12 mouse cellular contexts compared by ENCODE assay signal in the genomic region with DNA sequence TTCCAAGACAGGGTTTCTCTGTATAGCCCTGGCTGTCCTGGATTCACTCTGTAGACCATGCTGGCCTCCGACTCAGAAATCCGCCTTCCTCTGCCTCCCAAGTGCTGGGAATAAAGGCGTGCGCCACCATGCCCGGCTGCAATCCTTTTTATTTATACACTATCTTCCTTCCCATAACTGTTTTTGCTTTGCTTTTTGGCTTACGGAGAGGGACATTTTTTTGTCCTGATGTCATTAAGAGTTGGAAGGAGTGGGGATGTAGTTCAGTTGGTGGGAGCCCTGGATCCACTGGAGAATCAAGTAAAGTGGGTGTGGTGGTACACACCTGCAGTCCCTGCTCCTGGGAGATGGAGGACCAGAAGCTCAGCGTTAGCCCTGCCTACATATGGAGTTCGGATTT. TPM values are rescaled to one million over a fixed set of nuclear protein-coding genes. Genes with fewer than 3 reads are reported as not detected.
DNase-seq lines count a peak whose midpoint lies in the region; ATAC-seq lines count a peak whose summit lies in the region.
"Had no signal": no experiment of that assay in that cellular context is flagged by ENCODE, and none has a peak within 500 bp of the region (broad histone marks: within the 10 kb centered on the region; RNA-seq: fewer than 3 reads in every experiment).

No protein-coding gene starts in this region.

- peaks cover 49% of the 10 kb centered on the region for H3K4me1 ChIP-seq in forebrain, embryonic 10.5 days
- peaks cover 12% of the 10 kb centered on the region for H3K4me1 ChIP-seq in forebrain, embryonic 15.5 days
- H3K4me1 ChIP-seq in kidney, embryonic 16.5 days (ENCODE audit: insufficient read depth, low read length), result peaks cover 42% of the 10 kb centered on the region
- peaks cover 28% of the 10 kb centered on the region for H3K4me1 ChIP-seq in heart, embryonic 16.5 days (ENCODE audit: control insufficient read depth, insufficient read depth, low read length)

- H3K27ac ChIP-seq in forebrain, embryonic 10.5 days, result peak overlapping the region; percentile 56; the same call in 1 of the 2 replicates
- no peak overlapping the region for H3K27ac ChIP-seq in forebrain, embryonic 15.5 days (replicated peaks)
- H3K27ac ChIP-seq in kidney, embryonic 16.5 days (ENCODE audit: low read length), result peak overlapping the region; percentile 92
- peak overlapping the region; percentile 83 for H3K27ac ChIP-seq in heart, embryonic 16.5 days (ENCODE audit: low read length)
- H3K27ac ChIP-seq: midbrain, embryonic 12.5 days had no signal

- H3K36me3 ChIP-seq in forebrain, embryonic 10.5 days (replicated peaks), result peaks cover 25% of the 10 kb centered on the region
- no peaks in the 10 kb centered on the region for H3K36me3 ChIP-seq in forebrain, embryonic 15.5 days
- peaks cover 5% of the 10 kb centered on the region; the same call in 1 of the 2 replicates for H3K36me3 ChIP-seq in kidney, embryonic 16.5 days (ENCODE audit: insufficient read depth, low read length)
- 0 out of 2 replicates have a peak, but pooled peaks cover 4% of the 10 kb centered on the region for H3K36me3 ChIP-seq in heart, embryonic 16.5 days (ENCODE audit: control insufficient read depth, insufficient read depth)

- no peak overlapping the region for H3K4me3 ChIP-seq in forebrain, embryonic 10.5 days
- no peak overlapping the region for H3K4me3 ChIP-seq in forebrain, embryonic 15.5 days
- no peak overlapping the region for H3K4me3 ChIP-seq in kidney, embryonic 16.5 days (ENCODE audit: low read length)
- no peak overlapping the region for H3K4me3 ChIP-seq in heart, embryonic 16.5 days (ENCODE audit: low read length)
- H3K4me3 ChIP-seq: midbrain, embryonic 12.5 days had no signal

- no peak overlapping the region for H3K9ac ChIP-seq in forebrain, embryonic 15.5 days (replicated peaks)
- no peak overlapping the region for H3K9ac ChIP-seq in kidney, embryonic 16.5 days (replicated peaks; ENCODE audit: low read length)
- no peak overlapping the region; the same call in 1 of the 2 replicates for H3K9ac ChIP-seq in heart, embryonic 16.5 days (ENCODE audit: low read length)
- H3K9ac ChIP-seq: forebrain, postnatal 0 days; midbrain, embryonic 12.5 days had no signal

- 87% methylated on average over 8 of the region's 8 CpGs for WGBS in forebrain, embryonic 10.5 days
- 85% methylated on average over 8 of the region's 8 CpGs for WGBS in forebrain, embryonic 15.5 days
- 79% methylated on average over 8 of the region's 8 CpGs for WGBS in kidney, embryonic 16.5 days
- WGBS in heart, embryonic 16.5 days, result 48% methylated on average over 8 of the region's 8 CpGs

- no peaks in the 10 kb centered on the region for H3K27me3 ChIP-seq in forebrain, embryonic 10.5 days (ENCODE audit: poor library complexity, severe bottlenecking)
- H3K27me3 ChIP-seq in forebrain, embryonic 15.5 days, result no peaks in the 10 kb centered on the region
- no peaks in the 10 kb centered on the region for H3K27me3 ChIP-seq in kidney, embryonic 16.5 days (ENCODE audit: insufficient read depth, low read length)
- H3K27me3 ChIP-seq in heart, embryonic 16.5 days (ENCODE audit: control insufficient read depth, insufficient read depth, low read length), result no peaks in the 10 kb centered on the region
- H3K27me3 ChIP-seq: midbrain, embryonic 12.5 days had no signal

- no peak for DNase-seq in forebrain, embryonic 10.5 days (ENCODE audit: extremely low spot score, low spot score)
- DNase-seq in kidney, adult 18-20 months, result no peak
- peak; percentile 35 for DNase-seq in Muller cell, postnatal 12 days (ENCODE audit: inconsistent ontology term)
- no peak for DNase-seq in left cerebral cortex, postnatal 25 days (ENCODE audit: low spot score in 2 of 2)
- DNase-seq: cerebellum, adult 8-10 months; forebrain, postnatal 0 days; left cerebral cortex, postnatal 4 days had no signal

- no peak for ATAC-seq in forebrain, embryonic 15.5 days (replicated peaks)
- no peak for ATAC-seq in kidney, embryonic 16.5 days (ENCODE audit: low FRiP score, low TSS enrichment)
- ATAC-seq in heart, embryonic 16.5 days (replicated peaks; ENCODE audit: extremely low read depth, insufficient read depth, low FRiP score), result peak; percentile 45; the same call in 1 of the 2 replicates
- no peak for ATAC-seq in megakaryocyte-erythroid progenitor cell, adult 5-6 weeks (replicated peaks; ENCODE audit: low FRiP score, low TSS enrichment, poor library complexity, severe bottlenecking)
- ATAC-seq: forebrain, postnatal 0 days had no signal

- H3K9me3 ChIP-seq in forebrain, embryonic 10.5 days, result peaks cover 11% of the 10 kb centered on the region
- peaks cover 6% of the 10 kb centered on the region for H3K9me3 ChIP-seq in forebrain, embryonic 15.5 days
- peaks cover 6% of the 10 kb centered on the region for H3K9me3 ChIP-seq in kidney, embryonic 16.5 days (ENCODE audit: low read length)
- H3K9me3 ChIP-seq in heart, embryonic 16.5 days (replicated peaks; ENCODE audit: control insufficient read depth, low read length), result 0 out of 2 replicates have a peak, but pooled peaks cover 5% of the 10 kb centered on the region

- no peak overlapping the region for H3K4me2 ChIP-seq in forebrain, embryonic 15.5 days (replicated peaks)
- no peak overlapping the region for H3K4me2 ChIP-seq in kidney, embryonic 16.5 days (replicated peaks; ENCODE audit: low read depth, low read length)
- H3K4me2 ChIP-seq in heart, embryonic 16.5 days (ENCODE audit: low read depth, low read length), result no peak overlapping the region
- H3K4me2 ChIP-seq: midbrain, embryonic 12.5 days had no signal

- intact Hi-C loops in left cerebral cortex, postnatal 25 days (cut with DNase I), result no loop called here

RNA-seq across cellular contexts. Expression of a gene that starts 6.7 kb away (rescaled TPM):
- 15.5 TPM in 2 replicates for polyA plus RNA-seq in forebrain, embryonic 10.5 days (2016; fragmentation: Nextera tagmentation; extraction: Ambion mirVana)
- 8.5 and 8.7 TPM in 2 replicates for polyA plus RNA-seq in forebrain, embryonic 15.5 days (2015; fragmentation: Nextera tagmentation; extraction: Ambion mirVana)
- polyA plus RNA-seq in kidney, embryonic 16.5 days (2015; fragmentation: Nextera tagmentation; extraction: Ambion mirVana), result 8.0 and 9.2 TPM in 2 replicates
- 4.0 and 4.5 TPM in 2 replicates for polyA plus RNA-seq in heart, embryonic 16.5 days (2015; fragmentation: Nextera tagmentation; extraction: Ambion mirVana)
- total RNA-seq in megakaryocyte-erythroid progenitor cell, adult 5-6 weeks (2014; fragmentation: Nextera tagmentation), result 2.8 and 5.7 TPM in 2 replicates
- 4.8 and 4.9 TPM in 2 replicates for total RNA-seq in megakaryocyte-erythroid progenitor cell, adult 5-6 weeks (2017)
- total RNA-seq in left cerebral cortex, postnatal 25 days (2021), result 10 to 100 TPM; 11.4 to 12.1 TPM
